Mouse (Mus musculus) embryo, embryonic 9.5 days (tissue): Measurements from ENCODE around the gene Tmem132c.
A peak's percentile ranks its signal among the peaks of the same experiment; 100 is the strongest.

Experiments
- DNase-seq: peaks from one replicate; pipeline ENCODE4 v3.0.0-alpha.2; 2017; ENCODE audit errors: extremely low spot score

Gene Tmem132c

GRCm38 (mm10) chr5:127282539-127283123 is 41.0 kb downstream of the Tmem132c start:
- no peak for DNase-seq

GRCm38 (mm10) chr5:127286886-127287285 is 45.3 kb downstream of the Tmem132c start:
- DNase-seq: no peak

GRCm38 (mm10) chr5:127289659-127290058 is 48.1 kb downstream of the Tmem132c start:
- no peak for DNase-seq

- DNase-seq: no peak
Observed at GRCm38 (mm10) chr5:127290461-127291250, 49.0 kb downstream of the Tmem132c start.

- no peak for DNase-seq
Observed at GRCm38 (mm10) chr5:127291581-127291980, 50.0 kb downstream of the Tmem132c start.

- no peak for DNase-seq
Observed at GRCm38 (mm10) chr5:127293698-127294097, 52.1 kb downstream of the Tmem132c start.

GRCm38 (mm10) chr5:127297461-127297860 is 55.9 kb downstream of the Tmem132c start:
- DNase-seq: no peak

- peak; percentile 61 for DNase-seq
Observed at GRCm38 (mm10) chr5:127298060-127298459, 56.5 kb downstream of the Tmem132c start.

- DNase-seq: peak; percentile 61
Observed at GRCm38 (mm10) chr5:127299010-127299409, 57.4 kb downstream of the Tmem132c start.

- DNase-seq: no peak
Observed at GRCm38 (mm10) chr5:127300597-127301254, 59.1 kb downstream of the Tmem132c start.

- no peak for DNase-seq
Observed at GRCm38 (mm10) chr5:127305312-127305711, 63.7 kb downstream of the Tmem132c start.

- DNase-seq: no peak
Observed at GRCm38 (mm10) chr5:127305719-127306118, 64.1 kb downstream of the Tmem132c start.

GRCm38 (mm10) chr5:127306726-127307125 is 65.1 kb downstream of the Tmem132c start:
- DNase-seq: no peak

GRCm38 (mm10) chr5:127310318-127311004 is 68.9 kb downstream of the Tmem132c start:
- peak; percentile 70 for DNase-seq

GRCm38 (mm10) chr5:127311005-127311331 is 69.4 kb downstream of the Tmem132c start:
- DNase-seq: no peak

- DNase-seq: no peak
Observed at GRCm38 (mm10) chr5:127313634-127314033, 72.0 kb downstream of the Tmem132c start.

- peak; percentile 67 for DNase-seq
Observed at GRCm38 (mm10) chr5:127319096-127319779, 77.6 kb downstream of the Tmem132c start.

GRCm38 (mm10) chr5:127324645-127325044 is 83.0 kb downstream of the Tmem132c start:
- DNase-seq: peak; percentile 39

GRCm38 (mm10) chr5:127336048-127336907 is 94.7 kb downstream of the Tmem132c start:
- peak; percentile 76 for DNase-seq

- peak; percentile 48 for DNase-seq
Observed at GRCm38 (mm10) chr5:127336908-127337265, 95.3 kb downstream of the Tmem132c start.

- DNase-seq: peak; percentile 63
Observed at GRCm38 (mm10) chr5:127339016-127339435, 97.4 kb downstream of the Tmem132c start.
